ENCODE assay signal across 9 mouse cellular contexts in the genomic region with DNA sequence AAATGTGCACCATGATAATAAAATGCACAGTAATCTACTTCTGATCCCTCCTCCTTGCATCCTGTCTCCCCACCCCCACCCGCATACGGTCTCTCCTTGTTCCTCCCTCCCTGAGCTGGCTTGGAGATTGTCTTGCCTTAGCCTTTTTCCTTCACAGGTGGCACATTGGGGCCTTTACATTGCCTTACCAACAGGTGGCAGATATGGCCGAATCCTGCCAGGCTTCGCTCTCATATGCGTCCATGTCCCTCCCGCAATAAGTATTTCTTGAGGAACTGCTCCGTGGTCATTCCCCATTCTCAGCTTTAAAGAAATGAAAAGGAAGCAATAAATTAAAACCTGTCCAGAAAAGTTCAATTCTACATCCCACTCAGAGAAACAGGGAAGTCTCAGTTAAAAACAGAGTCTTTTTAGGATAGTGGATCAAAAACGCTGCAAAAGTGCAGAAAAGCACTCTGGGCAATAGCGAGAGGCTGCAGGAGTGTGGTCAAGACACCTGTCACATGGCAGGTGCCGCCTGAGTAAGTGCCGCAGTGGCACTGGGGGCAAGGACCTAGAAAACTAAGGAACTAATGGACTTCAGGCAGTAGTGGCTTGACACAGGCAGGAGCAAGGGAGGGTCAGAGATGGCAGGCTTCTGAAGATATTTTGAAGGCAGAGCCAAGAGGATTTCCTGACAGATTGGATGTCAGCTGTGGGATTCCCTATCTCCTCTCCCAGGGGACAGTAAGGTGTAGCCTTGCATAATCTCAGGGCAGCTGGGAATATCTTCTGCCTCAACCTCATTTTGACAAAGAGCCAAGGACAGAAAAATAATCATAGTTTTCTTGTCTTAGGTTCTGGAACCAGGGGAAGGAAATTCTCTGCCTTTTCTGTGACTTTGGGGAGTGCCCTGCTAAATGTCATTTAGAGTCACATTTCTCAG. TPM values are rescaled to one million over a fixed set of nuclear protein-coding genes. Genes with fewer than 3 reads are reported as not detected.
DNase-seq lines count a peak whose midpoint lies in the region; ATAC-seq and TF ChIP-seq lines count a peak whose summit lies in the region.
"Had no signal": no experiment of that assay in that cellular context is flagged by ENCODE, and none has a peak within 500 bp of the region (broad histone marks: within the 10 kb centered on the region; RNA-seq: fewer than 3 reads in every experiment).

No protein-coding gene starts in this region.

- H3K4me2 ChIP-seq in intestine, embryonic 15.5 days (replicated peaks), result no peak overlapping the region

- DNase-seq in adrenal gland, postnatal 14 days, result peak; percentile 26
- DNase-seq in adrenal gland, postnatal 25 days, result no peak
- DNase-seq in thymus, adult 2 months, result no peak
- DNase-seq in thymus, adult 18-20 months, result no peak
- DNase-seq in lung, postnatal 10 days, result peak; percentile 56
- DNase-seq in layer of hippocampus, adult 9-11 months, result no peak
- DNase-seq in left cerebral cortex, adult 11 months (ENCODE audit: low spot score), result no peak

- H3K27ac ChIP-seq in thymus, adult 2 months (ENCODE audit: control insufficient read depth, insufficient read depth, low read length), result peak overlapping the region; percentile 16; the same call in 1 of the 2 replicates
- 0 out of 2 replicates have a peak overlapping the region, but pooled peaks have one; percentile 8 for H3K27ac ChIP-seq in intestine, embryonic 15.5 days

- H3K9ac ChIP-seq in intestine, embryonic 15.5 days, result no peak overlapping the region

- TF ChIP-seq POLR2A in thymus, adult 2 months (IDR thresholded peaks at IDR 0.05; ENCODE audit: control insufficient read depth, extremely low read depth, insufficient read depth, low read length, poor library complexity), result no peak

- H3K27me3 ChIP-seq in thymus, adult 2 months (ENCODE audit: control insufficient read depth, insufficient read depth, low read length), result no peaks in the 10 kb centered on the region
- no peaks in the 10 kb centered on the region for H3K27me3 ChIP-seq in intestine, embryonic 15.5 days (replicated peaks)

- H3K36me3 ChIP-seq in thymus, adult 2 months (ENCODE audit: control insufficient read depth, insufficient read depth, low read length), result no peaks in the 10 kb centered on the region
- H3K36me3 ChIP-seq in intestine, embryonic 15.5 days, result no peaks in the 10 kb centered on the region

- ATAC-seq in intestine, embryonic 15.5 days, result 0 out of 2 replicates have a peak, but pooled peaks have one; percentile 13

- peaks cover 24% of the 10 kb centered on the region for H3K4me1 ChIP-seq in thymus, adult 2 months (replicated peaks; ENCODE audit: control insufficient read depth, insufficient read depth, low read length)
- peaks cover 25% of the 10 kb centered on the region; the same call in 1 of the 2 replicates for H3K4me1 ChIP-seq in intestine, embryonic 15.5 days (replicated peaks)

- 49% methylated on average over 11 of the region's 11 CpGs for WGBS in thymus, adult 2 months
- 66% methylated on average over 11 of the region's 11 CpGs for WGBS in intestine, embryonic 15.5 days

- H3K4me3 ChIP-seq in thymus, adult 2 months (ENCODE audit: control insufficient read depth, insufficient read depth, low read length), result no peak overlapping the region
- H3K4me3 ChIP-seq in intestine, embryonic 15.5 days (replicated peaks), result no peak overlapping the region

- H3K9me3 ChIP-seq in intestine, embryonic 15.5 days, result no peaks in the 10 kb centered on the region

- no peak for TF ChIP-seq CTCF in thymus, adult 2 months (IDR thresholded peaks at IDR 0.05; ENCODE audit: borderline replicate concordance, control insufficient read depth, extremely low read depth, insufficient read depth, low read length, poor library complexity)

RNA-seq across cellular contexts. Expression of a gene that starts 43.0 kb away (rescaled TPM):
- total RNA-seq in adrenal gland, postnatal 14 days (2021), result not detected in 2 replicates
- total RNA-seq in adrenal gland, postnatal 25 days (2021), result not detected in 2 replicates
- 0.57 and 0.74 TPM in 2 replicates for polyA plus RNA-seq in thymus, adult 2 months (2012; rRNA removed)
- polyA plus RNA-seq in intestine, embryonic 15.5 days (2015; fragmentation: Nextera tagmentation; extraction: Ambion mirVana), result not detected in 2 replicates
- polyA plus RNA-seq: neural tube, embryonic 14.5 days had no signal

Comparison
In these comparisons a context has a peak if more than half of its experiments do, and no peak if none do; other contexts are left out.
1. DNase-seq: peak in adrenal gland, postnatal 14 days (single experiment) and lung, postnatal 10 days (single experiment); none in adrenal gland, postnatal 25 days (single experiment), thymus, adult 2 months (single experiment), thymus, adult 18-20 months (0 of 2), layer of hippocampus, adult 9-11 months (single experiment) and left cerebral cortex, adult 11 months (single experiment).